Mouse (Mus musculus): ENCODE measurements around the gene Zfp105. TPM values are rescaled to one million over a fixed set of nuclear protein-coding genes. Genes with fewer than 3 reads are reported as not detected.

The Zfp105 gene
- total RNA-seq (2014; fragmentation: Nextera tagmentation), result 3.3 and 5.4 TPM in 2 replicates
- 1.5 and 2.8 TPM in 2 replicates for total RNA-seq (2017)

- ATAC-seq (replicated peaks; ENCODE audit: poor library complexity, severe bottlenecking), result peak; percentile 76
Measured at GRCm38 (mm10) chr9:122922936-122923381, at the start of gene Zfp105. Gene Zfp105, plus strand, starts transcription at chr9:122923072.

DNA sequence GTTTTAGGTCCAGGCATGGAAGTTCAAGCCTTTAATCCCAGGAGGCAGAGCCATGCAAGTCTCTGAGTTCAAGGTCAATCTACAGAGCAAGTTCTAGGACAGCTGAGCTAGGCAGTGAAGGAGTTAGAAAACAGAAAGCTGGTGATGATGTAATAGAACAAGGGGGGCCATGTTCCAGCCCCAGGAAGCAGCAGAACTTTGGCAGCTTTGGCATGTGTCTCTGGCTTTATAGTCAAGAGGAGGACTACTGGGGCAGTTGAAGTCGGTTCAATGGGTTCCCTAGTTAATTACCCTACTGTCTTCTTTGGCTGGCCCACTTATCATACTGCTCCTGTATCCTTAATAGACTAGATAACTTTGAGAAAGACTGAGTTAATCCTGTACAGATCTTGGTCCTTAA is 48.2 kb upstream of the Zfp105 start:
- no peak for ATAC-seq (replicated peaks; ENCODE audit: poor library complexity, severe bottlenecking)

DNA sequence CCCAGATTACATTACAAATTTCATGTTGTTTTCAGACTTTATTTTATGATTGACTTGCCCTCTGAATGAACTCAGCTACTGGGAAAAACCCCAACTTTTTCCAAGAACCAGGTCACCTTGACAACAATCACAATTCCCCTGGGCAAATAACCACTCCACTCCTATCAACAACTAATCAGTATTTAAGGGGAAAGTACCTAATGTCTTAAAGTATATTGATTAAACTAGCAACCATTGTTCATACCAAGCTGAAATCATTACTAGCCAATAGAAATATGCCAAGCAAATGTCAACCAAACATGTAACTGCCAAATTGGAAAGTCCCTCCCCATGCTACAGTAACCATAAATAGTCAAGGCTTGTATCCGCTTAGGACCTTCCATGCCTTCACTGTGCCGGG is 47.7 kb upstream of the Zfp105 start:
- ATAC-seq (replicated peaks; ENCODE audit: poor library complexity, severe bottlenecking), result no peak

DNA sequence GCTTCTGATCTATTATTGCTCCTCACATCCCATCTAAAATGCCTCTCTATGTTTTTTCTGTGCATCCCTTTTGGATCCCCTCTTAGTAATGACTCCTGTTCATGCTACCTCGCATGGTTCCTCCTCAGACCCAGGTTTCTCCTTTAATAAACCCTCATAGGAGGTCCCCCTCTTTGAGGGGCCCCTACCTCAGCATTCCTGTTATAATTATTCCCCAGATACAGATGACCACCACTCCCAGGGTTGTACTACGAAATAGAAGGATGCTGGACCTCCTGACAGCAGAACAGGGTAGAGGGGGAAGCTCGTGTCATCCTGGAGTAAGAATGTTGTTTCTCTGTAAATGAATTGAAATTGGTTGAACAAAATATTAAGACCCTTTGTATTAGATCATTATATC is 37.5 kb upstream of the Zfp105 start, which contains the start of gene Zkscan7:
Gene Zkscan7 (plus strand): TSS at position 301 of the 400 bp plus-strand sequence.
- no peak for ATAC-seq (replicated peaks; ENCODE audit: poor library complexity, severe bottlenecking)

DNA sequence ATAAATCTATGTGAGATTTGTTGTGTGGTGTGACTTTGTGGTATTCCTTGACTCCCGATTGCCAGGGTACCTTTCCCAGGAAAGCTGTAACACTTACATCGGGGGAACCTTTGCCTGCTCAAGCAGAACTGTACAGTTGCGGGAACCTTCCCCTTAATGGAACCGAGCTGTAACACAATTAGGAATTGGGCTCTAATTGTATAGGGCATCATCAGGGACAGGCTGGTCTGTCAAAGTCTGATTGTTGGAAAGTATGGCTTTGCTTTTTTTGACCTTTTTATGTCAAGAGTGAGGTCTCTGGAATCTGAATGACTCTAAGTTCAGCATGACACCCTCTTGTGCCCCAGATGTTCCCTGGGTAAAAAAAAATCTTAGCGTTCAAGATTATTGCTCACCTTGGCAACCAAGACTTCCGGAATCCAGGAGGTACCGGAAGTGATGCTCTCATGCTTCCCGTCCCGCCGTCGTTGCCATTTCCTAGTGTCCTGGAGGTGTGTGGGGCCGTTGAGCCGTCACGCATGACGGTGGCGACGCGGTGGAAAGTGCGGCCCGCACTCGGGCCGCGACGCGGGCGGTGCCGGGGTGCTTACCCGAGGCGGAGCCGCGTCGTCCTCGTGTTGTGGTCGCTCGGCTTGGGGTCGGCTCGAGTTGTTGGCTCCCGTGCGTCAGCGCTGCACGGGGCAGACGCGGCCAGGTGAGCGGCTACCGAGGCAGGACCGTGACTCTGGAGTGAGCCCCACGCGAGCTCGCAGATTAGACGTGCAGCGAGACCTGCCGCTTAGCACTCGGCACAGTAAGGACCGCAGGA is 36.3 kb upstream of the Zfp105 start:
- ATAC-seq (replicated peaks; ENCODE audit: poor library complexity, severe bottlenecking), result peak; percentile 88

DNA sequence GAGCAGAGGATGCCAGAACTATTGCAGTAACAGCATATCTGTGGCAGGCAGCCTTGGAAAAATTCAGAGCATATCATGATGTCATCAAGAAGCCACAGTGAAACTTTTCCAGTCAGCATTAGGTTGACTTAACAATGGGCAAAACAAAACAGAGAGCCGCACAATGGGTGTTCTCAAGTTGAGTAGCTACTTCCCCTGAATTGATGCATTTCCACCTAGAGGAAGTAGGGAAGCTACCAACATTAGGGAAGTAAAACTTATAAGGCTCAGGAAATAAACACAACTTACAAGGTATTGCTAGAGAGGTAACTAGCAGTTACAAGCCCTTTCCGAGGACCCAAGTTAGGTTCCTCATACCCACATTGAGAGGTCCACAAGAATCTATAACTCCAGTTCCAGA is 21.8 kb upstream of the Zfp105 start:
- peak; percentile 58 for ATAC-seq (replicated peaks; ENCODE audit: poor library complexity, severe bottlenecking)

DNA sequence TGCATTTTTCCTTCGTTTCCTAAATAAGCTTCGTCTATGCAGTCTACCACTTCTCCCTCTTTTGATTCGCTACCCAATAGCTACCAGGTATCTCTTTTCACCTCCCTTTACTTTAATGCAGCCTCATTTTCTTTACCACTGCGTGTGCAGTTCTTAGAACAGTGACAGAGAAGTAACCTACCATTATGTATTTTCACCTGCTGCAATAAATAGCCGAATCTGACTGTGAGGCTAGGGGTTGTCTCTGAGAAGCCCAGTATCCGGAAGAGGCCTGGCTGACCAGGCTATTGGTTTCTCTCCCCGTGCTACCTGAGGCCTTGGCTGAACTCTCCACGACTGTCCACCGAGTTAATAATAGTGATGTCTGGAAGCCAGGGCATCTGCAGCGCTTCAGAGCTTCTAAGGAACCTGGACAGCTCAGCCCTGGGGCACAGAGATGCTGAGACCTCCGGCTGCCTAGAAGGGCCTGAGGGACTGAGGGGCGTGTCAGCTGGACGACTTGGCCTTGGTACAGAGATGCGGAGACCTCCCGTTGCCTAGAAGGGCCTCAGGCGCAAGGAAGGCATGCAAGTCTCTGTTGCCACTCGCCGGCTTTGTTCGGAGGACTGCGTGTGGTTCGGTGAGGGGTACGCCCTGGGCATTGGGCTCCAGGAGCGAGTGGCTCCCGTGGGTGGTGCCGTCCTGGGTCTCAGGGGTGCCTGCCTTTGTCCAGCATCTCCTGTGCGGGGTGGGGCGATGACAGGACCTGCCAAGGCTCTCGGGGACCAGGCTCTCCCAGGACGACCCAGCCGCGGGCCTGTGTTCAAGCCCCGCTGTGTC is 19.9 kb upstream of the Zfp105 start:
- ATAC-seq (replicated peaks; ENCODE audit: poor library complexity, severe bottlenecking), result peak; percentile 61

DNA sequence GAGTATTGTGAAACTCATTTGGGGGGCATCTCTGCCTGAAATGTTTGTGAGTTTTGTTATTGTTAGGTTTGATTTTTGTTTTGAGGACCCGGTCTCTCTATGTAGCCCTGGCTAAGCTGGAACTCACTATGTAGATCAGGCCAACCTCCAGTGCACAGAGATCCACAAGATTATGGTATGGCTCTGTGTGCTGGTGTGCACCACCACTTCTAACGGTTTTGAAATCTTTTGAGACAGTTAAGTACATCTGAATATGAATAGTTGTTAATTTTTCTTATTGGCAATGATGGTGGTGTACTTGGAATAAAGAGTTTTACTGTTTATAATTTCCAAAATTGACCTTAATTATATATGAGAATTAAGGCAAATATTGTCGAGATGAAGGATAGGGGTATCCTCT is 436 bp upstream of the Zfp105 start:
- ATAC-seq (replicated peaks; ENCODE audit: poor library complexity, severe bottlenecking), result no peak

DNA sequence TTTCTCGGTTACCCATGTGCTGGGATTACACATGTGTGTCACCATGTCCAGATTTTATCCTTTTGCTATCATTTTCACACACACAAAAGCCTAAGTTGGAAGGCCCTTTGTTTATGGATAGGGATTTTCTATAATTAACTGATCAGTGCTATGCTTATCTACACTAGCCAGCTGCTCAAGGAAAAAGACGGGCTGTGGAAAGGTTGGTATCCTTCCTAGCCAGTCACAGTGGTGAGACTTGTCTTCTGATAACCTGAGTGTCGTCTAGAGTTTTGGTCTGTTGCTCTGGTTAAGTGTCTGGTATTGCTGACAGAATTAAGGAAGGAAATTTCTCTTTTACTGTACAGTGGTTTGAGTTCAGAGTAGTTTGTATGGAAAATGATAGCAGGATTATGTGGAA is 6.0 kb downstream of the Zfp105 start:
- no peak for ATAC-seq (replicated peaks; ENCODE audit: poor library complexity, severe bottlenecking)

DNA sequence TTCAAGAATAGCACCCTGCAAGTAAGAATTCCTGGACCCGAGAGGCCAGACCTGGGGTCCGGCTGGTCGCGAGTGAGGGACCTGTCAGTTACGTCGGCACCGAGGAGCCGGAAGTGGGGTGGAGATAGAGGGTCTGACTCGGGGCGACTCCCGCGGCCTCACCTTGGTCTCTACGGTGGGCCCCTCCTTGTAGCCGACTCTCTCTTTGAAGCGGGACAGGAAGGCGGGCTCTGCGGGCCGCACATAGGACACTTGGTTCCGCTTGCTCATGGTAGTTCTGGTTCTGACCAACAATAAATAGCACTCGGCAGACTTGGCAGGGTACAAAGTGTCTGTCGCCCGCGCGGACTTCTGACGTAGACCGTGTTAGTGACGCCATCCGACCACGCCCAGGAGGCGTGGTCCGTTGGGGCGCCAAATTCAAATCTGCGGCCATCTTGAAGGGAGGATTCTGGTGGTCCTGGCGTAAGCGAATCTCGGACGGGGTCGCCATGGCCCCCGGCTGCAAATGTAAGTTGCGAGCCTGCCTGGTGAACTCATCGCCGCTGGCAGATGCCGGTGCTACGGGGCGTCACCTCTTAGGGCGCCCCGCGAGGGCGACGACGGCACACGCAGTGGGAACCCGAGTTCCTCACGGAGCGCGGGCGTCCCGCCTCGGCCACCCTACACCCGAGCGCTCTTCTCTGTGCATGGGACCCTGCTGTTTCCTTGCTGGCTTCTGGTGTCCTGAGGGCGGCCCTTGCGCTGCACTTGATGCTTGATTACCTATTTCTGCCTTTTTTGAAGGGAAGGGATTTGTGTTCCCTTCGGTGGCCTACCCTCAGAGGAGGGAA is 28.0 kb downstream of the Zfp105 start, which contains the start of the genes 1110059G10Rik and Kif15:
Gene 1110059G10Rik (minus strand): TSS at position 358 of the 833 bp plus-strand sequence.
Gene Kif15 (plus strand): TSS at position 404 of the 833 bp plus-strand sequence.
- ATAC-seq (replicated peaks; ENCODE audit: poor library complexity, severe bottlenecking), result peak; percentile 91

Other genes starting within 250 kb of the Zfp105 start
- not detected in 2 replicates for gene Topaz1, start 175.7 kb upstream of the Zfp105 start, total RNA-seq (2014; fragmentation: Nextera tagmentation)
- gene Topaz1, start 175.7 kb upstream of the Zfp105 start, total RNA-seq (2017), result not detected in 2 replicates
- 7.7 and 7.8 TPM in 2 replicates for gene Tcaim, start 117.5 kb upstream of the Zfp105 start, total RNA-seq (2014; fragmentation: Nextera tagmentation)
- 7.6 and 10.9 TPM in 2 replicates for gene Tcaim, start 117.5 kb upstream of the Zfp105 start, total RNA-seq (2017)
- gene Gm35549, start 79.0 kb upstream of the Zfp105 start, total RNA-seq (2014; fragmentation: Nextera tagmentation), result not detected in 2 replicates
- not detected in 2 replicates for gene Gm35549, start 79.0 kb upstream of the Zfp105 start, total RNA-seq (2017)
- gene Zfp445, start 57.1 kb upstream of the Zfp105 start, total RNA-seq (2014; fragmentation: Nextera tagmentation), result 55.5 and 60.2 TPM in 2 replicates
- gene Zfp445, start 57.1 kb upstream of the Zfp105 start, total RNA-seq (2017), result 66.3 and 78.2 TPM in 2 replicates
- gene Zkscan7, start 37.4 kb upstream of the Zfp105 start, total RNA-seq (2014; fragmentation: Nextera tagmentation), result 2.6 and 3.1 TPM in 2 replicates
- 0.93 and 2.3 TPM in 2 replicates for gene Zkscan7, start 37.4 kb upstream of the Zfp105 start, total RNA-seq (2017)
- gene 1110059G10Rik, start 27.9 kb downstream of the Zfp105 start, total RNA-seq (2014; fragmentation: Nextera tagmentation), result 27.6 and 61.2 TPM in 2 replicates
- 24.9 and 35.6 TPM in 2 replicates for gene 1110059G10Rik, start 27.9 kb downstream of the Zfp105 start, total RNA-seq (2017)
- 75.0 and 101 TPM in 2 replicates for gene Kif15, start 28.0 kb downstream of the Zfp105 start, total RNA-seq (2014; fragmentation: Nextera tagmentation)
- gene Kif15, start 28.0 kb downstream of the Zfp105 start, total RNA-seq (2017), result 270 and 405 TPM in 2 replicates
- gene Tmem42, start 98.3 kb downstream of the Zfp105 start, total RNA-seq (2014; fragmentation: Nextera tagmentation), result 8.9 and 9.7 TPM in 2 replicates
- gene Tmem42, start 98.3 kb downstream of the Zfp105 start, total RNA-seq (2017), result 9.2 and 16.6 TPM in 2 replicates
- 2.1 TPM in 1 of 2 replicates, not detected in the other for gene Tgm4, start 111.7 kb downstream of the Zfp105 start, total RNA-seq (2014; fragmentation: Nextera tagmentation)
- gene Tgm4, start 111.7 kb downstream of the Zfp105 start, total RNA-seq (2017), result 0.05 TPM in 1 of 2 replicates, not detected in the other
- gene Zdhhc3, start 190.1 kb downstream of the Zfp105 start, total RNA-seq (2014; fragmentation: Nextera tagmentation), result 66.7 and 68.4 TPM in 2 replicates
- gene Zdhhc3, start 190.1 kb downstream of the Zfp105 start, total RNA-seq (2017), result 43.1 and 47.1 TPM in 2 replicates
- gene Exosc7, start 190.1 kb downstream of the Zfp105 start, total RNA-seq (2014; fragmentation: Nextera tagmentation), result 85.4 and 103 TPM in 2 replicates
- gene Exosc7, start 190.1 kb downstream of the Zfp105 start, total RNA-seq (2017), result 119 and 126 TPM in 2 replicates
- gene Clec3b, start 227.9 kb downstream of the Zfp105 start, total RNA-seq (2014; fragmentation: Nextera tagmentation), result not detected in 2 replicates
- not detected in 2 replicates for gene Clec3b, start 227.9 kb downstream of the Zfp105 start, total RNA-seq (2017)

Measured in granulocyte monocyte progenitor cell, adult 5-6 weeks (primary cell).